Mouse (Mus musculus): ENCODE measurements around the gene Sardh.

Sardh gene

GRCm38 (mm10) chr2:27166999-27167398 lies 81.1 kb downstream of the Sardh start:
- no peak for DNase-seq (ENCODE audit: low spot score in 2 of 2)

GRCm38 (mm10) chr2:27166074-27166473 lies 82.1 kb downstream of the Sardh start:
- DNase-seq (ENCODE audit: low spot score in 2 of 2), result no peak

- DNase-seq (ENCODE audit: low spot score in 2 of 2), result peak in 1 of 2 experiments; percentile 64
Observed at GRCm38 (mm10) chr2:27164796-27165590, 83.1 kb downstream of the Sardh start, which contains the start of gene Dbh. Gene Dbh, plus strand, starts transcription at chr2:27165233.

- DNase-seq (ENCODE audit: low spot score in 2 of 2), result peak; percentile 42 to 72
Observed at GRCm38 (mm10) chr2:27163851-27164250, 84.3 kb downstream of the Sardh start.

GRCm38 (mm10) chr2:27162656-27163055 lies 85.5 kb downstream of the Sardh start:
- peak; percentile 40 to 63 for DNase-seq (ENCODE audit: low spot score in 2 of 2)

- DNase-seq (ENCODE audit: low spot score in 2 of 2), result no peak
Observed at GRCm38 (mm10) chr2:27161526-27161925, 86.6 kb downstream of the Sardh start.

GRCm38 (mm10) chr2:27156596-27156995 lies 91.5 kb downstream of the Sardh start:
- DNase-seq (ENCODE audit: low spot score in 2 of 2), result no peak

GRCm38 (mm10) chr2:27154466-27155185 lies 93.5 kb downstream of the Sardh start:
- no peak for DNase-seq (ENCODE audit: low spot score in 2 of 2)

GRCm38 (mm10) chr2:27149457-27149856 lies 98.7 kb downstream of the Sardh start:
- DNase-seq (ENCODE audit: low spot score in 2 of 2), result no peak

- DNase-seq (ENCODE audit: low spot score in 2 of 2), result no peak
Observed at GRCm38 (mm10) chr2:27146840-27147239, 101.3 kb downstream of the Sardh start.

GRCm38 (mm10) chr2:27144957-27145356 lies 103.2 kb downstream of the Sardh start:
- DNase-seq (ENCODE audit: low spot score in 2 of 2), result no peak

GRCm38 (mm10) chr2:27141950-27142693 lies 106.0 kb downstream of the Sardh start, which contains the start of gene Fam163b:
Gene Fam163b, minus strand, starts transcription at chr2:27142491.
- DNase-seq (ENCODE audit: low spot score in 2 of 2), result peak in 1 of 2 experiments; percentile 54
